Mouse (Mus musculus): ENCODE results near the gene Gm20479. TPM values are rescaled to one million over a fixed set of nuclear protein-coding genes. Genes with fewer than 3 reads are reported as not detected.

The Gm20479 gene
- total and polyA plus RNA-seq, 3 experiments, result 1.2 to 2.2 (median 1.9) TPM

DNA sequence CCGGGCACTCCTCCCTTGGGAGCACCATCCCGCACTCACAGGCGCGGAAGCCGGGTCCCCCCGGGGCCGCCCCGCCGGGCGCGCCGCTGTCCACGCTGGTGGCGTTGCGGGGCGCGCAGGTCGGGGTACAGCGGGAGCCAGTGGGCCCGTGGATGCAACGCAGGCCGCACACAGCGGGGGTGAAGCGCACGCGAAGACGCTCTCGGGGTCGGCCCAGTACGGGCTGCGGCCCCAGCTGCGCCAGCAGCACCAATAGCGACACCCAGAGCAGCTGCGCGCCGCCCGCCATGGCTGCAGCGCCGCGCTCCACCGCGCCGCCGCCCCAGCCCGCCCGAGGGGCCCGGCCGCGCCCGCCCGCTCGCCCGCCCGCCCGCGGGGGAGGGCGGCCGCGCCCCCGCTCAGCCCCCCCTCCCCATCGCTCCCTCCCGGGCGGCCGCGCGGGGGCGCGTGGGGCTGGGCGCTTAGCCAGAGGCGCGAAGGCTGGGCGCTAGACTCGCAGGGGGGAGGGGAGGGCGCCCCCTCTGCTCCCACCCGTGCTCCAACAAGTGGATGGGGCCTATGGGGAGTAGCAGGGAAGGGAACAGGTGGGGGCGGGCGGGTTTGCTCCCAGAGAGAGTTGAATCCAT is 23.8 kb downstream of the Gm20479 start:
- in situ Hi-C loops (cut with MboI; ENCODE audit: low pct_ligation_motif_present, low pct_unique_long_range_greater_than_20kb, low sequenced_read_pairs), result loop anchor here (10.0 kb wide), 1 partner anchor 191 kb away; the partner anchor contains the start of gene Hipk4
- no peaks in the 10 kb centered on the region for H3K79me2 ChIP-seq (replicated peaks; ENCODE audit: control insufficient read depth, extremely low read depth, insufficient read depth, poor library complexity, severe bottlenecking)
- H3K4me1 ChIP-seq (ENCODE audit: control insufficient read depth in 1 of 2, insufficient read depth in 2 of 2), result peaks cover 4 to 49% of the 10 kb centered on the region in 2 experiments
- no peaks in the 10 kb centered on the region for H3K36me3 ChIP-seq (replicated peaks in 1 of 2; ENCODE audit: control insufficient read depth in 1 of 2, insufficient read depth in 1 of 2, low read length in 1 of 2)
- peak overlapping the region; percentile 11 for H3K9ac ChIP-seq (ENCODE audit: insufficient read depth, low read depth)
- DNase-seq (ENCODE audit: extremely low read depth), result no peak
- peaks cover 49% of the 10 kb centered on the region for H3K27me3 ChIP-seq (replicated peaks)
- H3K4me2 ChIP-seq (ENCODE audit: insufficient read depth, low read depth, poor library complexity, severe bottlenecking), result peak overlapping the region; percentile 83
- H3K9me3 ChIP-seq (replicated peaks; ENCODE audit: low read length), result no peaks in the 10 kb centered on the region
- dilution Hi-C loops (cut with MboI; ENCODE audit: extremely low pct_ligation_motif_present, extremely low pct_unique_long_range_greater_than_20kb, low sequenced_read_pairs), result no loop called here
- no peak overlapping the region for H3K27ac ChIP-seq (ENCODE audit: insufficient read depth, low read depth)
- TF ChIP-seq UBTF (IDR thresholded peaks at IDR 0.05; ENCODE audit: low read depth, low read length) (0 out of 2 replicates have a peak, but pooled peaks have one; percentile 2), NRF1 (IDR thresholded peaks at IDR 0.05; ENCODE audit: low read depth, low read length) (peak; percentile 54), CTCF (conservative IDR thresholded peaks at IDR 0.05 in 1 of 2, IDR thresholded peaks at IDR 0.05 in 1 of 2; ENCODE audit: low read depth in 2 of 2, low read length in 2 of 2) (no peak), HCFC1 (IDR thresholded peaks at IDR 0.05; ENCODE audit: low read depth, low read length) (no peak), EP300 (IDR thresholded peaks at IDR 0.05; ENCODE audit: low read length) (no peak), USF1 (IDR thresholded peaks at IDR 0.05; ENCODE audit: low read depth, low read length) (no peak)
- peak overlapping the region; percentile 34 to 60 (median 44) for H3K4me3 ChIP-seq (replicated peaks in 1 of 3; ENCODE audit: low read depth in 2 of 3, low read length in 2 of 3, poor library complexity in 1 of 3)

DNA sequence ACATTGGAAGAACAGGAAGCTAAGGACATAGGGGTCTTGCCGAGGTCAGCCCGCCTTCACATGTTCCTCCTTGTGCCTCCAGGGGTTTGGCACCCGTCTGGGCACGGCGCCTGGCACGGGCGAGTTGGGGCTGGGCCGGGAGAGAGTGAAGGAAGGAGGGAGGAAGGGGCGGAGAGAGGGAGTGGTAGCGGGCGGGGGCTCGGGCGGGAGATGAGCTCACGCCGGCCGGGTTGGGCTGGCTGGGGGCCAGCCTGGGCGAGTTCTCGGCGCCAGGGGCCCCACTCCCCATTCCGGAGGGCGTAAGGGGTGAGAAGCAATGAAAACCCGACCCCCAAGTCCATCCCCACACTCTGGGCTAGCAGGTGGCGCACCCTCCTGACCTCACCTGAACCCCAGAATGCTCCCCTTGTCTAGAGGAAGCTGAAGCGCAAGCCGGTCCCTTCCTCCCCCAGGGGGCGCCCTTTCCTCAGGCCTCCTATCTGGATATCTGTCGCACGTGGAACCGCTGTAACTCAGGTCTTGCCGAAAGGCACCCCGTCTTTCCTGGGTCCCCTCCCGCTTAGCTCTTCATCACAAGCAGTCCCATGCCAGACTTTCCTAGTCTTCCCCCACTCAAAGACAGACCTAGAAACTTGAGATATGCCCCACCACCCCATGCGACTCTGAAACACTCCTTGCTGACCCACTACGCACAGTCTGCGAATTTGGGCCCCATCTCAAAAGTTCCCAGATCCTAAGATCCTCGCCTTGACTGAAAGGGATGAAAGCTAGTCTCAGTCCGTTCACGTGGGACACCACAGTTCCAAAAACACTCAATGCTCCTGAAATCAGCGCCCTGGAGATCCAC is 24.6 kb downstream of the Gm20479 start:
- peak overlapping the region; percentile 83 for H3K4me2 ChIP-seq (ENCODE audit: insufficient read depth, low read depth, poor library complexity, severe bottlenecking)
- DNase-seq (ENCODE audit: extremely low read depth), result peak; percentile 85
- H3K27me3 ChIP-seq (replicated peaks), result peaks cover 47% of the 10 kb centered on the region
- dilution Hi-C loops (cut with MboI; ENCODE audit: extremely low pct_ligation_motif_present, extremely low pct_unique_long_range_greater_than_20kb, low sequenced_read_pairs), result no loop called here
- no peaks in the 10 kb centered on the region for H3K36me3 ChIP-seq (replicated peaks in 1 of 2; ENCODE audit: control insufficient read depth in 1 of 2, insufficient read depth in 1 of 2, low read length in 1 of 2)
- peaks cover 4 to 41% of the 10 kb centered on the region in 2 experiments for H3K4me1 ChIP-seq (ENCODE audit: control insufficient read depth in 1 of 2, insufficient read depth in 2 of 2)
- no peaks in the 10 kb centered on the region for H3K79me2 ChIP-seq (replicated peaks; ENCODE audit: control insufficient read depth, extremely low read depth, insufficient read depth, poor library complexity, severe bottlenecking)
- peak overlapping the region; percentile 44 to 60 (median 44) for H3K4me3 ChIP-seq (replicated peaks in 1 of 3; ENCODE audit: low read depth in 2 of 3, low read length in 2 of 3, poor library complexity in 1 of 3)
- H3K27ac ChIP-seq (ENCODE audit: insufficient read depth, low read depth), result peak overlapping the region; percentile 11
- H3K9me3 ChIP-seq (replicated peaks; ENCODE audit: low read length), result no peaks in the 10 kb centered on the region
- in situ Hi-C loops (cut with MboI; ENCODE audit: low pct_ligation_motif_present, low pct_unique_long_range_greater_than_20kb, low sequenced_read_pairs), result loop anchor here (10.0 kb wide), 1 partner anchor 192 kb away; the partner anchor contains the start of gene Hipk4
- peak overlapping the region; percentile 14; the same call in 1 of the 2 replicates for H3K9ac ChIP-seq (ENCODE audit: insufficient read depth, low read depth)
- TF ChIP-seq JUND (conservative IDR thresholded peaks at IDR 0.05; ENCODE audit: low read depth, low read length) (0 out of 2 replicates have a peak, but pooled peaks have one; percentile 9), MAX (IDR thresholded peaks at IDR 0.05; ENCODE audit: low read length) (peak; percentile 96), CHD2 (IDR thresholded peaks at IDR 0.05; ENCODE audit: low read length) (0 out of 2 replicates have a peak, but pooled peaks have one; percentile 14), ETS1 (conservative IDR thresholded peaks at IDR 0.05; ENCODE audit: low read depth, low read length) (no peak), GABPA (IDR thresholded peaks at IDR 0.05; ENCODE audit: insufficient replicate concordance, low read depth, low read length) (no peak), NELFE (IDR thresholded peaks at IDR 0.05; ENCODE audit: low read depth, low read length) (peak; percentile 55), KAT2A (IDR thresholded peaks at IDR 0.05; ENCODE audit: insufficient replicate concordance, low read length) (no peak), MAFK (IDR thresholded peaks at IDR 0.05; ENCODE audit: insufficient replicate concordance, low read length) (no peak), MEF2A (IDR thresholded peaks at IDR 0.05; ENCODE audit: borderline replicate concordance, low read depth, low read length) (0 out of 2 replicates have a peak, but pooled peaks have one; percentile 37), SIN3A (IDR thresholded peaks at IDR 0.05; ENCODE audit: low read length) (peak; percentile 72; the same call in 1 of the 2 replicates), E2F4 (IDR thresholded peaks at IDR 0.05; ENCODE audit: insufficient replicate concordance, low read depth, low read length) (no peak), RCOR1 (conservative IDR thresholded peaks at IDR 0.05; ENCODE audit: low read depth, low read length) (0 out of 2 replicates have a peak, but pooled peaks have one; percentile 25), IRF4 (IDR thresholded peaks at IDR 0.05; ENCODE audit: low read depth, low read length) (no peak), EP300 (IDR thresholded peaks at IDR 0.05; ENCODE audit: low read length) (no peak), POLR2AphosphoS2 (IDR thresholded peaks at IDR 0.05; ENCODE audit: low read depth, low read length) (no peak), MYC (IDR thresholded peaks at IDR 0.05; ENCODE audit: low read depth, low read length) (peak; percentile 99), TBP (conservative IDR thresholded peaks at IDR 0.05; ENCODE audit: low read depth, low read length) (no peak), TCF12 (IDR thresholded peaks at IDR 0.05; ENCODE audit: low read depth, low read length) (peak; percentile 47; the same call in 1 of the 2 replicates), CHD1 (IDR thresholded peaks at IDR 0.05; ENCODE audit: low read depth, low read length) (no peak), NRF1 (IDR thresholded peaks at IDR 0.05; ENCODE audit: low read depth, low read length) (0 out of 2 replicates have a peak, but pooled peaks have one; percentile 24), HCFC1 (IDR thresholded peaks at IDR 0.05; ENCODE audit: low read depth, low read length) (peak; percentile 48), USF2 (conservative IDR thresholded peaks at IDR 0.05; ENCODE audit: low read depth, low read length) (no peak), RAD21 (IDR thresholded peaks at IDR 0.05; ENCODE audit: low read depth, low read length) (peak; percentile 45), MAZ (IDR thresholded peaks at IDR 0.05; ENCODE audit: low read depth, low read length) (peak; percentile 66), ZMIZ1 (IDR thresholded peaks at IDR 0.05; ENCODE audit: low read depth, low read length) (no peak)
